Mouse (Mus musculus): ENCODE measurements at regions not wholly inside any gene's neighbourhood (a gene's known extent, or its start where the extent isn't known, plus 50 kb on each side); places are given as distances from the start of the nearest gene placed in this dataset.
A peak's percentile ranks its signal among the peaks of the same experiment; 100 is the strongest.

DNA sequence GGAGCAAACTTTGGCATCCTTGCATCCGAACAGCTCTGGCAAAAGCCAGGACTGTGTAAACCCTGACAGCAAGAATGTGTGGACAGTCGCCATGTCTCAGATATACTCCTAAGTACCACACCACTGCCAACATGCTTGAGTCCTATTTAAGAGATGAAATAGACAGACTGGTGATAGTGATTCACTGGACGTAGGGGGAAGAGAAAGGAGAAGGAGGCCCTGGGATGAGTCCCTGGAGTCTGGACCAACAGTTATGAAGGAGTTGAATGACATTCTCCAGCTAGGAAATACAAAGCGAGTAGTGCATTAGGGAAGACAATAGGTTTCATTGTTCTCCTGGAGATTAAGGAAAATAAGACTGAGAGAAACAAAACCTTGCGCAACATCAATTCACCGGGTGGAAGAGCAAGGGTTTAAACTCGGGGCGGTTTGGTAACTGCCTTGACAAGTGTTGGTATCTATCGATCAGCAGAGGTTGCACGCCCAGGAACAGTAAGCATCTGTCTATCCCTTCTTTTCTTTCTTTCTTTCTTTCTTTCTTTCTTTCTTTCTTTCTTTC lies 54.3 kb upstream of the Nrbf2 start:
- DNase-seq (ENCODE audit: low spot score in 2 of 2), result no peak

DNA sequence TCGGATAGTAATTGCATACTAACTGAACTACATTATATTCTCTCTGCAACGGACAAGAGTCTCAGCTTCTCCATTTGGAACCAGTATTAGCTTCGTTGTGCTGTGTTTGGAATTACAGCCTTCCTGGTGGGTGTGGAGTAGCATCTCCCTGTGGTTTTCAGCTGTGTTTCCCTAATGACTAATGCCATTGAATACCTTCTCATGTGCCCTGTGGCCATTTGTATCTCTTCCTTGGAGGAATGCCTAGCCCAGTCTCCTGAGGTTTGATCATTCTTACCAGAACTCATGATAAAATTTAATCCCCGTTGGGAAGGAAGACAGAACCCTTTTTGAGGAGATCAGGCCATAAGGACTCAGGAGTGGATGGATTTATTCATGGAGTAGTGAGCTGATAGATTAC lies 59.6 kb upstream of the Nrbf2 start:
- no peak for DNase-seq (ENCODE audit: low spot score in 2 of 2)

DNA sequence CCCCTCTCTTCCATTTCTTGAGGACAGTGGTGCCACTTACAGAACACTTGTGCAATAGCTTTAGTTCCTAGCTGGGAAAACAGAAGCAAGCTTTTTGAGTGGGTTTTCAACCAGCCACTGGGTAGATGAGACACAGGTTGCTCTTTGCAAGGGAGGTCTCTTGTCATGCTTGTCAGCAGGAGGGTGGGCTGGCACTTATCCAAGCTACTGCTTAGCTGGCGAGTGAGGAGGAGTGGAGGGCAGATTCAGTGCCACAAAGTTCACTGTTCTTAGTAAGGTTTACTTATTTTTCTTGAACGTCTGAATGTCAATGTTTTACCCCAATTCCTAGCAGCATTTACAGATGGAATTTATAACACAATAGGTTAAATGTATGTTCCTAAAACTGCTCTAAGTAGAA lies 65.9 kb upstream of the Nrbf2 start:
- no peak for DNase-seq (ENCODE audit: low spot score in 2 of 2)

DNA sequence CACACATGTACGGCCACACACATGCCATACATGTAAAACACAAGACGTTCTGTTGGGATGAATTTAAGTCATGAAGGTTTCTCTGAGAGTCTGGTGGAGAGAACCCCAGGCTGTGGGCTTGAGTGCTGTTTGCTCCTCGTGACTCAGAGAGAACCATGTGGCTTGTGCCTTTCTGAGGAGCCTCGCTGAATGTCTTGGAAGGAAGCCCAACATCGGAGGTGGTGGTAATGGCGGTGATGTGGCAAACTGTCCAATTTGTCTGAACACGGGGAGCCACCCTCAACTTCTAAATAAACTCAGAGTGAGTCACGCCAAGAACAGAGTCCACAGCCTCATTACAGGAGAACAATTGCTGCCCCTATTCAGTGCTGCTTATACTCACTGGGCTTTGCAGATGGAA lies 75.7 kb upstream of the Nrbf2 start:
- peak; percentile 78 to 87 for DNase-seq (ENCODE audit: low spot score in 2 of 2)

DNA sequence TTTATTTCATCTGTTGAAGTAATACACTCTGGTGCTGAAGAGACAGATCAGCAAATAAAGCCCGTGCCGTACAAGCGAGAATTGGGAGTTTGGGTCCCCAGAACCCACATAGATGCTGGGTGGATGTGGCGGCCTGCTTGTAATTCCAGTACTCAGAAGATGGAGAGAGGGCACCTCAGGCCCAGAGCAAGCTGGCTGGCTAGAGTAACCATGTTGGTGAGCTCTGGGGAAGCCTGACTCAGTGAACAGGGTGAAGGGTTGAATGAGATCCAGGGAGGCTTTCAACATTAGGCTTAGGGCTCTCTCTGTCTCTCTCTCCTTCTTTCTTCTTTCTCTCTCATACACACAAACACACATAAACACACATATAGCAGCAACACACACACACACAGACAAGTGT lies 76.2 kb upstream of the Nrbf2 start:
- DNase-seq (ENCODE audit: low spot score in 2 of 2), result no peak

DNA sequence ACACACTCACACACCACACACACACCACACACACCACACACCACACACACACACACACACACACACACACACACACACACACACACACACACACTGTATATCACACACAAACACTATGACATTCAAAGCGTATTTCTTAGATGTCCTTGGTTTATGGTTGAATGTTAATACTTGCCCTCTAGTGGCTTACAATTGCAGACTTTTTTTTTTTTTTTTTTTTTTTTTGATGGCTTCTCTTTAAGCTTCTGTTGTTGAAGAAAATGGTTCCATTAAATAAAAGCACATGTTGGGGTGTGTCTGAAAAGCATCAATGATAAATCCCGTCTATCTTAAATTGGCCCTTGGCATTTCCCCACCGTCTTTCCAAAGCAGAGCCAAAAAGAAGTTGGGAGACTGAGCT lies 79.5 kb upstream of the Nrbf2 start:
- no peak for DNase-seq (ENCODE audit: low spot score in 2 of 2)

DNA sequence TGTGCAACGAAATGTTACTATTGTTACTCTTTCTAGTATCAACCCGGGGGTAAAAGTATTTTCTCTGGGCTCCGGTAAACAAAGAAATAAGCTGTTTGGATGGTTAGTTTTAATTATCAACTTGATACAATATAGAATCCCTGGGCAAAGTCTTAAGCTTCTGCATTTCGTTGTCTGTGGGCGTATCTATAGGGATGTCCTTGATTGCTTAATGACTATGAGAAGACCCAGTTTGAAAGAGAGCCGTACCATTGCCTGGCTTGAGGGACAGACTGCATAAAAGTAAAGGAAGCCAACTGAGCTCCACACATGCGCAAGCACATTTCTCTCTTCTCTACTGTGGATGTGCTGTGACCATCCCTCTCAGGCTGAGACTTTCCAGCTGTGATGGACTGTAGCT lies 80.1 kb upstream of the Nrbf2 start:
- DNase-seq (ENCODE audit: low spot score in 2 of 2), result no peak

DNA sequence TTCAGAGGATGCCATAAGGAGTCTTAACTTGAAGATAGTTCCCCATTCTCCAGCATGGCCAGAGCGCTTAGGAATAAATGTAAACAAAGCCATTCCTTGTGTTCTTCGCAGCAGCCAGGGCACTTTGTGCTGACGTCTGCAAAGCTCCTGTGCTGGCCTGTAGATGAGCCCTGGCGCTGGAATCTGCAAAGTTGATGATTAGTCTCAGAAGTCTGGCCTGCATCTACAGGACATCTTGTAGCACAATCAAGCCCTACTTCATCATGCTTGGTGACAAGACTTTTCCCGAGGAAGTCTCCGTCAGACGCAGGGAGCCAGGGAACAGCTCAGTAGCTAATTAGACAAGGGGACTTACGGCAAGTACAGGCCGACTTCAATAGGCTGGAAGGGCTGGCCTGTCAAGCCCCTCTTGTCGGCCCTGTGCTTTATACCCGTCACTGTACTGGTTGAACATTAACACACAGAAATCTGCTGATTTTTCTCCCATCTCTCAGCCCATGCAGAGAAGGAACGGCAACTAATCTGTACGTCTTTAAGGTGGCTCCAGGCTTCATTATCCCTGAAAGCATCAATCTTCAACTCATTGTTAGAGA lies 87.6 kb upstream of the Nrbf2 start:
- DNase-seq (ENCODE audit: low spot score in 2 of 2), result no peak

DNA sequence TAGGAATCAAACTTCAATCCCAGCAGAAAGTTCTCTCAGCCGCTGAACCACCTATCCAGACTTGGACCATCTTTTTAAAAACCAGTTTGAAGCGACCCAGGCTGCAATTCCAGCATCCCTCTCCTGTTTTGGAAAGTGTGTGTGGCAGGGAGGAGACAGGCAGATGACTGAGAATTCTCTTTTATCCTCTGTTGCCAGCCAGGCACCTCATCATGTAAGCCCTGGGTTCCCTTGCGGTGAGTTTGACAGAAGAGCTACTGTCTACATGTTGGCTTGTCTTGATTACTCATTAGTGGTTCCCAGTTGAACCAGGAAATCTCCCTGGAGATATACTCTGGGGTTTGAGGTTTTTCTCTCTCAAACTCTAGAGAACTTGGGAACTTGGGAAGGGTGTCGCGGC lies 91.5 kb upstream of the Nrbf2 start:
- no peak for DNase-seq (ENCODE audit: low spot score in 2 of 2)

DNA sequence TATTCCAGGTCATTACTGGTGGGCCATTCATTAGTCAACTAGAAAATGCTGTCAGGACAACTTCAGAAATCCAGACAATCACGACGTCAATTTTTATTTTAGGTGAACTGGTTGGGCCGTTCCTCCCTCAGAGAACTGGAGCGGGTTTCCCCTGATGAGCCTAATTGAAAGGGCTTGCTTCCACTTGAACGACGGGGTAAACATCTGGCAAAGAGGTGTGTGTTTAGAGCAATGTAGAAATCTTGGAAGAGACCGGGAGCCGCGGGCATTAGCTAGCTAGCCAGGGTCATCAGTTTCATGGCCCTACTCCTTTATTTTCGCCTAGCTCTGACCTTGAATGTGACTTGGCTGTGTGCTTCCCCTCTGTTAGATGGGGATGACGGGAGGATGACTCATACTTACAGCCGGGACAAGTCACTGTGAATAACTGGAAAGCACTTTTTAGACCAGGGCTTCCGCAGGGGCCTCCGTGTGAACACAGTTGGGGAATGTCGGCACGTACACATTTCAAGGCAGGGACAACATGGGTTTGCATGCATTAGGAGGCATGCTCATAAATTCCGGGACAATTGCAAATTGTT lies 92.6 kb upstream of the Nrbf2 start:
- no peak for DNase-seq (ENCODE audit: low spot score in 2 of 2)

DNA sequence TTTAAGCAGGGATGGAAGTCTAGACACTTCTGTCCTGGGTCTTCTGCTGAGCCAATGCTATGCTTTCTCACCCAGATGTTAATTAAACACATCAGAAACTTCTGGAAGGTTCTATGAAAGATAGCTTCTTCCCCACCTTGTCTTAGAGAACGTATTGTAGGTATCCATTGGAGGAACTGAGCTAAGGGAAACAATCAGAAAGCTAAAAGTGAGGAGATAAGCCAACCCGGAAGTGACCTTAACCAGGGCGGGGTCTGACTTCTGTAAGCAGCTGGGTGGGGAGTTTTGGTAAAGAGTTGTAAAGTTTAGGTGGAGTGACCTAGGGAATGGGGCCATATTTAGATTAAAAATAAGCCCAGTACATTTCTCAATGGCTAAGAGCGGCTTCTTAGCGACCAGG lies 95.1 kb upstream of the Nrbf2 start:
- DNase-seq (ENCODE audit: low spot score in 2 of 2), result no peak

DNA sequence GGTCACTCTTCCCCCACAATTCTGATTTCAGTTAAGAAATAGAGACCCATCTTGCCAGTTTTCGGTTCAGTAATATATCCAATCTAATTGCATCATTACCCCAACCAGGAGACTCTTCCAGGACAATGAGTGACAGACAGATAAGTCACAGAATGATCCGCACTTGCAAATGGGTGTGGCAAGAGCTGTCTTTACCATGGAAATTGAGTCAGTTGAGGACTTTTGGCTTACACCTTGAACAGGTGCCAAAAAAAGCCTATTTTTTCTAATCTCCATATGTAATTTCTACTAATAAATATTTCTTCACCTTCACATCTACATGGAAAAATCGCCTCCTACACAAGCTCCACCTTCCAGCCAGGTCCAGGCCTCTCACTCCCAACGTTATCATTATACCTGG lies 98.2 kb upstream of the Nrbf2 start:
- no peak for DNase-seq (ENCODE audit: low spot score in 2 of 2)

DNA sequence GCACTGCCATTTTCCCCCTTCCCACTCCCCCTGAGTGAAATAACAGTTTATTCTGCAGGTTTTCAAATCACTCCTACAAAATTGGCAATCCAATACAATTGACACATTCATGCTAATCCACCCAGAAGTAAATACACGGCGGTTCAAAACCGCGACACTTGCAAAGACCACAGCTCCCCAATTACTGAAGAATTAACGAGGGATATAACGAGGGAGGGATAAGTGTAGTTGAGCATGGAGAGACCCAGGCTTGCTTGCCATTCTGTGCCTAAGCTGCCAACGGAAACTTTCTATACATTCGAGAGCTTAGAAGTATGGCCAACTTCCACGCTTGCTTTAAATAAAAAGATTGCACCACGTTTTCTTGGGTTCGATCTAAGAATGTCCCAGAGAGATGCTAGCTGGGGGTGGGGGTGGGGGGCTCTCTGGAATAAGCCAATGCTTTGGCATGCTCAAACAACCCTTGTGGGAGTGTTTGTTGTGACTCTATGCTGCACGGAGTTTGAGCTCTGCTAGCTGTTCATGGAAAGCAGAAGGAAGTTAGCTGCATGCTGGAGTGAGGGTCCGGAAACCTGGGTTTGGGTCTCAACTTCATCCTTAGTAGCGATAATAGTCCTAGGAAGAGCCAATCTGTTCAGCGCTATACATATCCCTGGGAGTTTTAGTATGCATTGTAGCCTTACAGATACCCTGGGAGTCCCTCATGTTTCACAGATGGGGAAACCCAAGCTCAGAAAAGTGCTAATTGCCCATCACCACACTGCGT lies 98.9 kb upstream of the Nrbf2 start:
- no peak for DNase-seq (ENCODE audit: low spot score in 2 of 2)

DNA sequence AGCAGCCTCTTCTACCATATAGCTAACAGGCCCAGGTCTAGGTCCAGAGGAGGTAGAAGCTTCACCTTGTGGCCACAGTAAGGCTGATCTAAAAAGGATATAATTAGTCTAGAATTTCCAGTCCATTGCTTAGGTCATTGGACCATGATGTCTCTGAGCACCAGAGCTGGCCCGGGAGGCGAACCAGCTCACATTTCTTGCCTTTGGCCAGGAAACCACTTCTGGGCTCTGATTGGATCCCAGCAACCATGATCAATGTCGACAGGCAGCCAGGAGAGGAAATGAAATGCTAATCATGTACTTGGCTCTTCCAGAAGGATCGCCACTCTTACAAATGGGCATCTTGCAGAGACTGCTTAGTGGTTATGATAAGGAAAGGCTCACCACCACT lies 99.5 kb upstream of the Nrbf2 start:
- no peak for DNase-seq (ENCODE audit: low spot score in 2 of 2)

DNA sequence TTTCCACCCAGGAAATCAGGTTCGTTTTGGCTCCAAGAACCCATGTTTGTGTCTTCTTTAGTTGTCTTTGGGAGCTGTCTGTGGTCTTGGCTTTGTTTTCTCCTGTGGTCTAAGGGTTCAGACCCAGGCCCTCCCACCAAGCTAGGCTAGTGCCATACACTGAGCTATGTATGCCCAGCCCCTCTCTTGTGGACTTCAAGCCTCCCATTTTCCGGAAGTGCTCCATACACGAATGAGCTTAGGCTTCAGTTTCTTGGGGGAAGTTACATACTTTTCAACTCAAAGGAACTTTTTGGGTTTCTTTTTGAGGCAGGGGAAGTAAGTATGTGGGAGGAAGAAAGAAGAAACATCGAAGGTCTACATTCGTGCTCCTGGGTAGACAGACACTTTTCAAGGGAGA lies 100.9 kb upstream of the Nrbf2 start:
- DNase-seq (ENCODE audit: low spot score in 2 of 2), result no peak

DNA sequence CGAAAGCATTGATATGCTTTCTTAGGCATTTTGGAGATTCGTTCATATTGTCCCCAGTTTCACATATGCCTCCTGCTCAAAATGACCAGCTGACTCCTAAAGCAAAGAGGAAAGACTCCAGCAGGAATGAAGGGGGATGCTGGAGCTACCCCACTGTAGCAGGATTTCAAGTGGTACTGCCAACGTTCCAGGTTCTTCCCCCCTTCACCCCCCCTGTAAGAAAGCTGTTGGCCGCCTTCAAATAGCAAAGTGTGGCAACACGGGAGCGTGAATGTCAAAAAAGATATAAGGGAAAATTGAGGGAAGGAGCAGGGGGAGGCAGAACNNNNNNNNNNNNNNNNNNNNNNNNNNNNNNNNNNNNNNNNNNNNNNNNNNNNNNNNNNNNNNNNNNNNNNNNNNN lies 103.7 kb upstream of the Nrbf2 start:
- DNase-seq (ENCODE audit: low spot score in 2 of 2), result no peak

DNA sequence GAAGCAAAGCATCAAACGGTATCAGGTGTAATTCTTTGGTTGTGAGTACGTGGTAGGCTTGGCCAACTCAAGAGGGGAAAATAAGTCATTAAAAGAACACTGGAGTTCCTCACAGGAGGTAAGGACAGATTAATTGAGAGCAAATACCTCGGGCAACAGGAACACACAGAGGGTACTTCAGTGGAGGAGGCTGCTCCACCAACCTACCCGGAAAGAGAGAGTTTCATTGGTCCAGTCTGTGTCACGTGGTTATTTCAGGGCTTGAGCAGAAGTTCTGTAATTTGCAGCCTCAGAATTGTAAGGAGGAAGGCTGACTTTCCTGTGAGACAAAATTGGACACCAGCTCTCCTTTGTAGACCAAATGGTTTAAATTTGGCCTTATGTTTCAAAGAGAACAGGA lies 115.3 kb upstream of the Nrbf2 start:
- DNase-seq (ENCODE audit: low spot score in 2 of 2), result no peak

DNA sequence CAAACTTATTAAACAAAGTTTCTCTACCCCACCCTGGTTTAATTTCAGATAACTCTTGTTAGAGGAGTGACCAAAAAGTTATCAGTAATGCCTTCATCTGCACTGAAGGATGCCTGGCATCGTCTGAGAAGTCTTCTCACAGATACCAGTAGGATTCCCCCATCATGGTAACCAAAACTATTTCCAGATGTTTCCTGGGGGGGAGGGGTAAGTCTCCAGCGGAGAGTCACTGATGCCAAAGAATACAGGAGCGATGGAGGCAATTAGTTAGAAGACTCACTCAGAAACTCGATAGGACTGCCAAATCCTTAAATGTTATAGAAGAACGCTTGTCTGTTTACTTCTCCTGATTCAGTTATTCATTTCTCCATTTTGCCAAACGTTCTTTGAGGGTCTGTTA lies 116.3 kb upstream of the Nrbf2 start:
- DNase-seq (ENCODE audit: low spot score in 2 of 2), result no peak

DNA sequence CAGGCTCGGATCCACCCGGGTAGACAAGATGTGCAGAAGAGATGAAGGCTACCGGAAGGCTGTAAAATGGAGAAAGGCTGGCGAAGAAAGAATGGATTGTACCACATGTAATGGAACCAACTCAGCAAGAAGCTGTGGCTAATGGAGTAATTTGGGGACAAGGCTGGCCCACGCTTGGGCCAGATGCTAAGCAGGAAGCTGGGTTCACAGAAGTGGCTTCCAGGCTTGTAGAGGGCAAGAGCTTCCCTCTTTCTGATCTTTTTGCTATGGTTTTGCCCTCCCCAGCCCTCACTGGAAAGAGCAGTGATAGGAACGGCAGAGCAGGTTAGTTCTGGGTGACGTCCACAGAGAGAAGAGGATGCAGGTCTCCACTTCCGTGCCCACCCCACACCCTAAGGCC lies 117.7 kb upstream of the Egr2 start:
- no peak for DNase-seq (ENCODE audit: low spot score in 2 of 2)

DNA sequence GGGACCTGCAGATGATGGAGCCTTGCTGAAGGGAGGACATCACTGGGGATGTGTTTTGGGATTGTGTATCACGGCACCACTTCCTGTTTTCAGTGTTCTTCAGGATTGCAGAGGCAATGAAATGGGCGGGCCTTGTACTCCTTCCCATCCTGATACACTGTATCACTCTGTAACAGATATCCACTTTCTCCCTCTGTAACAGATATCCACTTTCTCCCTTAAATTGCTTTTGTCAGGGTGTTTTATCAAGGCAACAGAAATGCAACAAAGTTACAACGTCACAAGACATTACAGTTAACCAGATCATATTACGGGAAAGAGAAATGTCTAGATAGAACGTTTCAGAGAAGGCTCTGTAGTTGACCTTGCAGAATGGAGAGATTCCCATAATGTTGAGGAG lies 114.5 kb upstream of the Egr2 start:
- DNase-seq (ENCODE audit: low spot score in 2 of 2), result no peak

DNA sequence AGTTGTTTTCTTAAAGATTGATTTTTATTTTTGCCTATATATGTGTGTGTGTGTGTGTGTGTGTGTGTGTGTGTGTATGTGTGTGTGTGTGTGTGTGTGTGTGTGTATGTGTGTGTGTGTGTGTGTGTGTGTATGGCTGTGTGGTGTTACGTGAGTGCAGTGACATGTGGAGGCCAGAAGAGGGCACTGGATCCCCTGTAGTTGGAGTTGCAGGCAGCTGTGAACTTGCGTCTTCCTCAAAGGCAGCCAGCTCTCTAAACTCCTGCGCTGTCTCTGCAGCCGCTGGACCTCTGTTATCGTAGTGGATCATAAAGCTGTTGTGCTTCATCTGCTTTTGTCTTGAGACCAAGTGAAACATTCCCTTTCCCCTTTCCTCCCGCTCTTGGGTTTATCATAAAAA lies 109.9 kb upstream of the Egr2 start:
- DNase-seq (ENCODE audit: low spot score in 2 of 2), result no peak

DNA sequence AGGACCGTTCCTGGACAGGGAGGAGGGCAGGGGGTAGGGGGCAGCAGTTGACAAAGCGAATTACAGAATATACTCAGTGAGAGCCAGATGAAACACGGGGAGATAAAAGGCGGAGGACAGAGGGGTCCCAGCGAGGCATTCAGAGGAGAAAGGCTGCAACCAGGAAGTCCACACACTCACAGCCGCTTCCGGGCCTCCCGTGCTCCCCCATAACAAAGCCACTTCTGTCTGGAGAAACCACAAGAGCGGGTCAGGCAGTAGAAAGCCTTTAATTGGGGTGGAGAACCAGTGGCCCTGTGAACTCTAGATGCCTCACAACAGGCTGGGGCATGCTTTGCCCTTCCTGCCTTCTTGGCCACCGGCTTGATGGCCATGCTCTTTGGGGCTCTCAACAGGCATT lies 108.1 kb upstream of the Egr2 start:
- DNase-seq (ENCODE audit: low spot score in 2 of 2), result no peak

DNA sequence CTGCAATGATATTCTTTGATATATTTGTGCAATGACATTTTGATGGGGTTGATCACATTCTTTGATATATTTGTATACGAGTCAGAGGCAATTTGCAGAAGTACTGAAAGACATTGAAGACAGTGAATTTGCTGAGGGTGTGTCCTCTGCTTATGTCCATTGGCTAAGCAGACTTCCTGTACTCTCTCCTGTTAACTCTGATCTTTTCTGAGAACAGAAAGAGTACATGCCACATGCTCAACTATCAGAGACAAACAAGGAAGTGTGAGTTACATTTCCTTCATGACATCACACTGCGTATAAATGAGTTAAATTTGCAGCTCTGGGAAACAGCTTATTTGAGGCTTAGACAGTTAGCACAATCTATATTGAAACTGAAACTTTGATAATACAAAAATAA lies 104.5 kb upstream of the Egr2 start:
- DNase-seq (ENCODE audit: low spot score in 2 of 2), result no peak

Measured in left cerebral cortex, adult 18-20 months (tissue).